Mouse (Mus musculus) urinary bladder, postnatal 0 days (tissue): ENCODE measurements around the gene Rps9. TPM values are rescaled to one million over a fixed set of nuclear protein-coding genes. Genes with fewer than 3 reads are reported as not detected.
A peak's percentile ranks its signal among the peaks of the same experiment; 100 is the strongest.

Source experiments
- microRNA-seq: library from miRNA; unstranded; fragments of <30 nt; microRNA quantifications from one replicate; pipeline ENCODE4, GENCODE M21; 2016
- polyA plus RNA-seq: library from polyadenylated mRNA; unstranded; fragments of >200 nt; fragmentation: Nextera tagmentation; extraction: Ambion mirVana; gene quantifications from 2 replicates; pipeline ENCODE4 v1.2.1, GENCODE M21; 2015

The Rps9 gene
- polyA plus RNA-seq, result 952 and 1,003 TPM in 2 replicates

DNA sequence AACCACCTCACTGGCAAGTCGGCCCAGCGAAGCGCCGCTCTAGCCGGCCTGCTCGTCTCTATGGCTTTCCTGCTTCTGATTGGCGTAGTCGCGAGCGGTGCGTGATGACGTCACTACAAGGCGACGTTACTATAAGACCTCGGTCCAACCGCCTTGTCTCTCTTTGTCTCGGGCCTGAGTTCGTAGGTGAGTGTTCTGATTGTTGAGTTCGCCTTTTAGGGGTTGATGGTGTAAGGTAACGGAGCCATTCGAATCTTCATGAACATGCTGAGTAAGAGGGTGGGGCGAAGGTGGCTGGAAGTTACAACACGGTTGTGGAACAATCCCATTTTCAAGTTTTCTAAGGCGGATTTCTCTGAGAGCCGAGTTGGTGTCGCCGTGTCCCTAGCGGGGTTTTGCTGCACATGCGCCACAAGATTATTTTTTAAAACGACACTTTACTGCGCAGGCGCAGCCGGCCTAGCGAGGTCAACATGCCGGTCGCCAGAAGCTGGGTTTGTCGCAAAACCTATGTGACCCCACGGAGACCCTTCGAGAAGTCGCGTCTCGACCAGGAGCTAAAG is at the start of gene Rps9:
Gene Rps9, plus strand, starts transcription at position 115 of the 563 bp plus-strand sequence.

DNA sequence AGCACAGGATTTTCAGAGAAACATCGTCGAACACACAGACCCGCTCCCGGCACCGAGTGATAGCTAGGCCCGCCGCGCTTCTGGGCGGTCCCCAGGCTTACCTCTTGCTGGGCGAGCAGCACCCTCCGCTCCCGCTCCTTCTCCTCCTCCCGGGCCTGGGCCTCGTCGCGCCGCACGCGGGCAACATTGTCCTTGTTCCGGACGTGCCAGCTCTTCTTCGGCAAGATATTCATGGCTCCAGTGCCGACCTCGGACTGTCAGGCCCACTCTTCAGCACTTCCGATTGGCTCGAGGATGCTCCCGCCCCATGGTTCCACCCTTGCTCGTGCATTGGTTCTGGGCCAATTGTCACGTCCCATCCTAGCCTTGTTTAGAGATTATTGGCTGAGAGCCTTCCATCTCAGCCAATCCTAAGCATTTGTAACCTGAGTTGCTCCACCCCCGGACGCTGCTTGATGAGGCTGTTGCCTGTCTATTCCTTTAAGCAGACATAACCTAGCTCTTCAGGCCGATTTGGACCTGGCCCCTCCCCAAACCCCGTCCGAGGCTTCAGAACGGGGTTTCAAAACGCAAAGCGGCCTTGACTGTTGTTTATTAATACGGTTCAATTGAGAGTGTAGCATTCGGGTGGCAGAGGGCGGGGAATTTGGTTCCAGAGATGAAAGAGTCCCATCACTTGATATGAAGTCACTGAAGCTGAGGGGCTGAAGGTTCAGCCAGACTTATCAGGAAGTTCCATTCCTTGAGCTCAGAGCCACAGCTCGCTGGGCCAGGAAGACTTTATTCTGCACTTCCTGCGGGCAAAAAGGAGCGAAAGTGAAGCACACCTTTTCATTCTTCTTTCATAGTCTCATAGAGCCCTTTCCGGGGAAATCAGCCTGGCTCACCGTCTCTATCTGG is 38.3 kb upstream of the Rps9 start, which contains the start of gene Leng1:
Gene Leng1, minus strand, starts transcription at position 626 of the 900 bp plus-strand sequence.

DNA sequence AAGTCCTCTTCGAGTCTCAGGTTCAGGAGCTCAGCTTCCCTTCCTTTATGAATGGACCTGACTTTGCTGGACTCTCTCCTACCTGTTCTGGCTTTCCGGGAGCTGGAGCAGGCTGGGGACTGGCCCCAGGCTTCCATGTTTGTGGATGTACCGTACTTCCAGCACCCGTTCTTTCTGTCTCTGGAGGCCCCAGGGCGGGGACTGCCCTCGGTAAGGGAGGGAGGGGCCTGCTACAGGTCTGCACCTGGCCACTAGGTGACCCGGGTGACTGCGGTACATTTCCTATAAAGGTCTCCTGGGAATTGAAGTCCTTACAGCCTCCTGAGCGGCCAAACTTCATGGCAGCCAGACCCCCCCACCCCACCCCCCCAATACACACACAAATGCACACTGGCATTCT is 26.5 kb upstream of the Rps9 start, which contains the start of gene Tmc4:
Gene Tmc4, minus strand, starts transcription at position 212 of the 400 bp plus-strand sequence.

DNA sequence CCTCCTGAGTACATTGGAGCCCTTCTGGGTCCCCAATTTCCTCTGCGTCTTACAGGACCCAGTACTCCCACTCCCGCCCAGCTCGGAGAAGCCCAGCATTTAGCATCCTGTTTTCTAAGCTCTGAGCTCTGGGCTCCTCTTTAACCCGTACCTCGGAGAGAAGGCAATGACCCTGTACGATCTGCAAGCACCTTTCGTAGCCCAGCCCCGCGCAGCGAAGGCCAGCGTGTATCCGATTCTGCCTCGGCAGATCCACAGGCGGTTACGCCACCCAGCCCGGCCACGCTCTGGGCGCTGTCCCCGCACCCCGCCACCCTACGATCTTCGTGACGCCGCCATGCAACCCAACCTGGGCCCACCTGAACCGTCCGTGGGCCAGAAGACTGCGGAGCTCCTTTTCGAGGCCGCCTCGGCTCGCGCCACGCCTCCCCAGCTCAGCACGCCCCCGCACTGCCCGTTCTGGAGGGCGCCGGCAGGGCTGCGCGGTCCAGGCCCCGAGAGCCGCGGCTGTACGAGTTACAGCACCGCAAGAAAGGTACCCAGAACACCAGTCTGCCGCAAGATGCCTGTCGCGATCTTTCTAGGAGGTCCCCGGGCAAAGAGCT is 11.3 kb upstream of the Rps9 start, which contains the start of gene Tsen34:
Gene Tsen34, plus strand, starts transcription at position 482 of the 605 bp plus-strand sequence.

DNA sequence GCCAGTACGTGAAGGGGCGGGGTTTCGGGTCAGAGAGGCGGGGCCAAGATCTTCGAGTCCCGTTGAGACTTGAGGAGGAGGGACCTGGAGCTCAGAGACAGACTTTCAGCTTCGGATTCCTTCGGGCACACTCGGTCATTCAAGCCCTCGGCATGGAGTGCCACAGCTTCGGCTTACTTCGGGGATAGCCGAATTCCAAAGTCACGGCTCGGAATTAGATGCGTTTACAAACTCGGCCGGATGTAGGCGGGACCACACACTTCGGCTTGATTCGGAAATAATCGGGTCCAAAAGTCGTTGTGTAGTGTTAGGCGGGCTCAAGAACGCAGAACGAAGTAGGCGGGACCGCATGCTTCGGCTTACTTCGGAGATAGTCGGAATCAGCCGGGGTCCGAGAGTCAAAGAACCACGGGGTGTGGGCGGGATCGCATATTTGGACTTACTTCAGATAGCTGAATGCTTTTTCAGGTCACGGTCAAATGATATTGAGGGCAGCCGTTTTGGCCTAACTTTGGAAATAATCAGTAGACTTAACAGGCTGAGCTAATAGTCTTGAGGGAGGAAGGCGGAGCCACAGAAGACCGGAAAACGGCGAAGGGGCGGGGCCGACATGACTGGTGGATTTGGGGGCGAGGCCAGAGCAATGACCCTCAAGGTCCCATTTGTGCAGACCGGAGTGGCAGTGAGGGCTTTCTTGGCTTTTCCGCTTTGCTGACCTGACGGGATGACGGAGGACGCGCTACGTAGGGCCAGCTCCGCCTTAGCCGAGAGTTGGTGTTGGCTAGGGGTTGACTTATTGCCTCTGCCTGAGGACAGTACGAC is 10.6 kb upstream of the Rps9 start, which contains the start of gene Mboat7:
Gene Mboat7, minus strand, starts transcription at position 537 of the 822 bp plus-strand sequence.

DNA sequence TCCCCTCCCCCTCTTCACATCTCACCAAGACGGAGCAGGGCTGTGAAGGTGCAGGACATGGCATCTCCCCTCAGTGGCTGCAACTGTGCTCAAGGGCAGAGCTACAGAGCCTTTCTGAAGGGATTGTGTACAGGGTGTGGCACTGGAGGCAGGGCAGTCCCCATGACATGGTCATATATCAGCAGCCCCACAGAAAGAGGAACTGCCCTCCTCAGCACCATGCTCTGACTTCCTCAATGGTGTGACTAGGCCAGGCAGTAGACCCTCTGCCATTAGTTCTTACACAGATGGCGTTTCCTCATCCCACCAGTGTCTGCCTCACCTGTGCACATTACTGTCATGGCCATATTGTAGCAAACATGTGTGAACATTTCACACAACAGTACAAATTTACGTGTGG is 16.5 kb downstream of the Rps9 start, which contains the start of gene Pirb:
Gene Pirb, minus strand, starts transcription at position 124 of the 400 bp plus-strand sequence.

Small RNA genes lying within 50 kb of the gene (microRNA-seq; reads per million reads assigned to microRNA genes)
- gene Mir3572, result 3.4 reads per million, percentile 3 among the genes with 10 or more reads in this experiment

Other genes with a start within 250 kb of the Rps9 start
- 0.13 and 0.40 TPM in 2 replicates for gene Tarm1, start 201.4 kb upstream of the Rps9 start, polyA plus RNA-seq
- not detected in 2 replicates for gene Oscar, start 87.8 kb upstream of the Rps9 start, polyA plus RNA-seq
- gene Ndufa3, start 86.6 kb upstream of the Rps9 start, polyA plus RNA-seq, result 504 and 592 TPM in 2 replicates
- gene Tfpt, start 74.1 kb upstream of the Rps9 start, polyA plus RNA-seq, result 11.3 and 12.6 TPM in 2 replicates
- 43.3 and 43.9 TPM in 2 replicates for gene Prpf31, start 74.0 kb upstream of the Rps9 start, polyA plus RNA-seq
- gene Cnot3, start 58.7 kb upstream of the Rps9 start, polyA plus RNA-seq, result 22.0 and 22.5 TPM in 2 replicates
- gene Leng1, start 38.2 kb upstream of the Rps9 start, polyA plus RNA-seq, result 14.5 and 16.8 TPM in 2 replicates
- gene Tmc4, start 26.4 kb upstream of the Rps9 start, polyA plus RNA-seq, result 43.7 and 43.8 TPM in 2 replicates
- gene Tsen34, start 11.1 kb upstream of the Rps9 start, polyA plus RNA-seq, result 159 and 166 TPM in 2 replicates
- 32.8 and 37.9 TPM in 2 replicates for gene Mboat7, start 10.5 kb upstream of the Rps9 start, polyA plus RNA-seq
- gene Pirb, start 16.4 kb downstream of the Rps9 start, polyA plus RNA-seq, result 2.0 and 4.9 TPM in 2 replicates
- not detected in 2 replicates for gene Gm15448, start 121.7 kb downstream of the Rps9 start, polyA plus RNA-seq
- 0.53 and 0.67 TPM in 2 replicates for gene Pira2, start 141.1 kb downstream of the Rps9 start, polyA plus RNA-seq
- 0.30 and 0.34 TPM in 2 replicates for gene Gm14548, start 194.1 kb downstream of the Rps9 start, polyA plus RNA-seq
- gene Lilra6, start 211.5 kb downstream of the Rps9 start, polyA plus RNA-seq, result 0.08 and 0.17 TPM in 2 replicates